Mouse (Mus musculus): ENCODE results near the gene Rasl11b.

The Rasl11b gene

GRCm38 (mm10) chr5:74208438-74208837 lies 13.4 kb downstream of the Rasl11b start:
- no peak for DNase-seq (ENCODE audit: low spot score)

DNA sequence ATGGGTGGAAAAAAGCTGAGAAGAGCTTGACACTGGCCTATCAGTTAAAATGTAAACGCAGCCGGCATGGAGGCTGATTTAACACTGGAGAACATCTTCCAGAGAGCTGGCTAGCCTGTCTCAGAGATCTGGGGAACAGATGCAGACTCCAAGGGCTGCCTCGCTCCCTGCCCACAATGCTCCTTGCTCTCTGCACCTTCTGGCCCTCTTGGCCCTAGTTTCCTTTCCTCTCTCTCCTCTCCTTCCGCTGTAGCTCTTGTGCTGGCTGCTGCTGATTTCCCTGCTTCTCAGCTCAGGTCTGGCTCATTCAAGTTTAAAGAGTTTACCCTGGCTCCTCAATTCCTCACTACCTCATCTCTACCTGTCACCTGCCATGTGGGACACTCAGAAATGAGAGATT lies 14.6 kb downstream of the Rasl11b start:
- DNase-seq (ENCODE audit: low spot score): no peak

DNA sequence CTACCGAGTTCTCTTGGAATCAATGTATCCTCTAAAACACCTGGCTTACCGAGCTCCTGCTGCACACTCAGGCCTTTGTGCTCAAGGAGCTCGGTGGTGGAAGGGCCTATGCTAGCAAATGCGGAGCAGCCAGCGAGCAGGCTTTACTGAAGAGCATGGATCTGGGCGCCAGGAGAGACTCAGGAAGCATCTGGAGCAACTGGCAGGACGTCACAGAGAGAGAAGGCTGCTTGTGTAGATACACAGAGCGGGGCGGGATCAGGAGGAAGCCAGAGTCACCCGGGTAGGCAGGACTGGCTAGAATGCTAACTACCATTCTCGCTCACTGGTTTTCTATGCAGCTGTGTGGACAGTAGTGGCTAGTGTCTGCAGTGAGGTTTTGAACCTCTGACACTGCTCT lies 16.3 kb downstream of the Rasl11b start:
- no peak for DNase-seq (ENCODE audit: low spot score)

DNA sequence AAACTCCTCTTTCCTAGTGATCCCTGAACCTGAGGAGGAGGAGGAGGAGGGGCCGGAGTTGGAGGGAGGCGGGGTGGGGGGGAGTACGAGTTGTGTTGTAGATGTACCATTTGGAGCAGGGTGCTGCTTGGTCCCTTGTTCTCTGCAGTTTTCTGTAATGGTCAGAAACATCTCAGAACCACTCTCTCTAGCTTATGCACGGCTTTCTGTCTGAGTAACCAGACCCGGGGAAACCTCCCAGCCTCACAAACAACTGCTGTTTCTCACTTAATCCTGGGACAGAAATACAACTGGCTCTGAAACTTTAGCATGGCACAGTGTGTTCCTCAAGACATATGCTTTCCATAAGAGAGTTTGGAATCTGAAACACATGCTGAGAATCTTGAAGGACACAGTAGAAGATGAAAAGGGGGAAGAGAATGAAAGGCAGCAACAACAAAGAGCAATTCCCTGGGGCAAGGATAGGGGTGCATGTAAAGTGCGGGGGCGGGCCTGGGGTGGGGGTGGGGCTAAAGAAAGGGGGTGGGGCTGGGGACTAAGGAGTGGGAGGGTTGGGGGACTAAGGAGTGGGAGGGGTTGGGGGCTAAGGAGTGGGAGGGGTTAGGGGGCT lies 19.5 kb downstream of the Rasl11b start:
- DNase-seq (ENCODE audit: low spot score): peak; percentile 76

DNA sequence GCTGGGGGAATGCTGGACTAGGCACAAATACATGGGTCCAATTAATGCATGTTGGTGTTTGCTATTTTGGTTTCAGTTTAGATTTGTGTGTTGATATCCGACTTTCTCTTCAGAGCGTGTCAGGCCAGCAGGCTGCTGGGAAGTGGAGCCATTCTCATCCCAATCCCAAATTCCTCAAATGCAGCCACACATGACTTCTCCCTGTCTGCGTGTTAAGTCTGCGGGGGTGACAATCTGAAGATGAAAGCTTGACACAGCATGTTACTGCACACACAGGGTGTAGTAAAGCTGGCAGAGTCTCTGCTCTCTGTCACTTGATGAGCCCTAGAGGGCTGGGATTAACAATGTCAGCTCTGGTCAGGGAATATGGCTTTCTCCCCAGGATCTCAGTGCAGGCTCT lies 20.0 kb downstream of the Rasl11b start:
- DNase-seq (ENCODE audit: low spot score): peak; percentile 30

DNA sequence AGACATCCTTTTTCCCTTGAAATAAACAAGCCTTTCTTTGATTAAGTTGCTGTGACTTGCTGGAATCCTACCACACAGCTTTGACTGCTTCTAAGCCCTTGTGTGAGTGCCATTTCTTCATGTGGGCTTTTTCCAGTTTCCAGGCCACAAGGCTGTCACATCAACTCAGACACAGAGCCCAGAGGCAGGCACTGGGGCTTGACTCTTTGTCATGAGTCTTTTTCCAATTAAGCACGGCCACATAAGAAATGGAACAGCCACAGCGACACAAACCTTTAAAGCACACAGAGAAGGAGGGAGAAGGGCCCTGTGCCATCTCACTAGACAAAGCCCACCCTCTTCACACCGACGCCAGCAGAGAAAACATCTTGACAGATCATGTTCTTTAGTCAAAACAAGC lies 23.4 kb downstream of the Rasl11b start:
- DNase-seq (ENCODE audit: low spot score): no peak

DNA sequence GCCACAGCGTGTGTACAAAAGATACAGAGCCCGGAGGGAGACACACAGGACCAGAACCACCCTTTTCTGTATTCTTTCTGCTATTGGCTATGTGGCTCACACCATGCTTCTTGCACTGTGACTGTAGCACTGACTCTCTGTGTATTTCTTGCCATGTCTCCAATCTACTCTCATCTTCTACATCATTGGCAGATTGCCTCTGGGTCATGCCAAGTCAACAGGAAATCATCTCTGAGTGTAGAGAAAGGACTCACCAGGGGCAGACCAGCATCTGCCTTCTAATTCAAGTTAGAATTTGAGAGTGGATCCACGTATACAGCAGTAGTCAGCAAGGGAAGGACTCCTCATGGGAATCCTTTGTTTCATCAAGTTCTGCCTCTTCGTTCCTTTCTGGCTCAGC lies 27.5 kb downstream of the Rasl11b start:
- DNase-seq (ENCODE audit: low spot score): no peak

DNA sequence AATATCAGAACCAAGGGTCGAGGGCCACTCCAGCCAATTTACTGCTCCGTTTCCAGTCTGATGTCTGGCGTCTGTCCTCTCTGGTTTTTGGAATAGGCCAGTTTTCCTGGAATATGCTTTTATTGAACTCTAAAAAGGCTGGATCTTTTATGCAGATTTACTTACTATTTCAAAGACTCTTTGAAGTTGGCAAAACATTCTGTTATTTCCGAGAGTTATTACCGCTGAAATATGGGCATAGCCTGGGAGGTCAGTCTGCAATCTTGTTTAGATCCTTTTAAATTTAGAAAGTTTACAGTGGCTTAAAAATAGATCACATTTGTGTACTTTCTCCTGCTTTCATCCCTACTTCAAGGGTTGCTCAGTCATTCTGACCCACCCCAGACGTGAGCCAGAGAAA lies 29.4 kb downstream of the Rasl11b start:
- no peak for DNase-seq (ENCODE audit: low spot score)

DNA sequence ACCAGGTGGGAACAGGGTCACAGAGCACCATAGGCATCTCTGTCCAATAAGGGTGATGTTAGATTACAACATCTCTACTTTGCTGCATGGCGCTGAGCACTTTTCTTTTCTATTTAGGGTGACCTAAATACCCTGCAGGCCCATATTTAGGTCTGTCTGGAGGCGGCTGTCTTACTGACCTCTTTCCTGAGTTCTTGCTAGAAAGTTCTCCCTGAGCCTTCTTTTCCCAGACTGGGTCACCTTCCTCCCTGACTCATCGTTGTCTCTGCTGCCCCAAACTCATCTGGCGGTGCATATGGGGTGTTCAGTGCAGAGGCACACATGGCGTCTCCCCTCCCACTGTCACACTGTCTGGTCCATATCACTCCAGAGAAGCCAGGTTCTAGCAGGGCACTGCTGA lies 31.1 kb downstream of the Rasl11b start:
- no peak for DNase-seq (ENCODE audit: low spot score)

GRCm38 (mm10) chr5:74227352-74227751 lies 32.3 kb downstream of the Rasl11b start:
- DNase-seq (ENCODE audit: low spot score): no peak

GRCm38 (mm10) chr5:74228938-74229337 lies 33.9 kb downstream of the Rasl11b start:
- no peak for DNase-seq (ENCODE audit: low spot score)

DNA sequence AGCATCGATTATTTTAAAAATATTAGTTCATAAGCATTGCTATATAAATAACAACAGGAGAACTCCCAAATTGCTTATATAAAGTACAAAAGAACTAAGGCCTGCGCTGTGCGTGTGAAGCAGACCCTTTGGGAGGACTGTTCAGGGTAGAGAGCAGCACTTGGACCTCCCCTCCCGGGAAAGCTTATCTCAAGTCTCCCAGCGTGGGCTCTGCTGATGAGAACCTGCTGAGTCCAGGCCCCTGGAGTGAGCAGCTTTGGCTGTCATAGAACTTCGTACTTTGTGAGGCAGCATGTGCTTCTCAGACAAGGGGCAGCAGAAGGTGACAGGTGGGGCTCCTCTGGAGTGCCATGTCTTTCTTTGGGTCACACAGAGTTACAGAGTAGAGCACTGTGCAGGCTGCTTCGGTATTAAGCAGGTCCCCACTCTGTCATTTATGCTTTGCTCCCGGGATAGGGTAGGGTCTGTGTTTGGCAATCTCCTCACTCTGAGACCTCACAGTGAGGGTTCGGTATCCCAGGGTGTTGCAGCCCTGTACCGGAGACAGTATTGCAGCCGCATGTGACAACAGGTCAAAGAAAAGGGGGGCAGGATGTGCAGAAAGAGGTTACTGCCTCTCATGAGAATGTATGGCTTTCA lies 34.8 kb downstream of the Rasl11b start:
- no peak for DNase-seq (ENCODE audit: low spot score)

DNA sequence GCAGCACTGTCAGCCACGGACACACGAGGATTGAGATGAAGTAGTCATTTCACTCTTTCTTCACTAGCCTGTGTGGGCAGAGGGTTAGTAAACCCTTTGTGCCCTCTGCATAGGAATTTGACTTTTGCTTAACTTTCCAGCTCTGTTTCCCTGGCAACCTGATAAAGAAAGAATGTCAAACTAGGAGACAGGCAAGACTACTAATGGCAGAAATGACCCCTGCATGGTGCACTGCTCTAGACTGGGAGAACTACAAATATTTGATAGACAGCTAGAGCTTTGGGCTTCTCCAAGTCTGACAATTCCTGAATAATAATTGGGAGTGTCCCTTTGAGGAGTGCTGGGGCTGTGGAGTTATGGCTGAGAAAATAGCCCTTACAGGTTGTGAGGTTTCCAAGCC lies 35.4 kb downstream of the Rasl11b start:
- no peak for DNase-seq (ENCODE audit: low spot score)

GRCm38 (mm10) chr5:74233808-74234207 lies 38.7 kb downstream of the Rasl11b start:
- DNase-seq (ENCODE audit: low spot score): no peak

GRCm38 (mm10) chr5:74239369-74239768 lies 44.3 kb downstream of the Rasl11b start:
- DNase-seq (ENCODE audit: low spot score): no peak

GRCm38 (mm10) chr5:74240298-74240697 lies 45.2 kb downstream of the Rasl11b start:
- DNase-seq (ENCODE audit: low spot score): no peak

DNA sequence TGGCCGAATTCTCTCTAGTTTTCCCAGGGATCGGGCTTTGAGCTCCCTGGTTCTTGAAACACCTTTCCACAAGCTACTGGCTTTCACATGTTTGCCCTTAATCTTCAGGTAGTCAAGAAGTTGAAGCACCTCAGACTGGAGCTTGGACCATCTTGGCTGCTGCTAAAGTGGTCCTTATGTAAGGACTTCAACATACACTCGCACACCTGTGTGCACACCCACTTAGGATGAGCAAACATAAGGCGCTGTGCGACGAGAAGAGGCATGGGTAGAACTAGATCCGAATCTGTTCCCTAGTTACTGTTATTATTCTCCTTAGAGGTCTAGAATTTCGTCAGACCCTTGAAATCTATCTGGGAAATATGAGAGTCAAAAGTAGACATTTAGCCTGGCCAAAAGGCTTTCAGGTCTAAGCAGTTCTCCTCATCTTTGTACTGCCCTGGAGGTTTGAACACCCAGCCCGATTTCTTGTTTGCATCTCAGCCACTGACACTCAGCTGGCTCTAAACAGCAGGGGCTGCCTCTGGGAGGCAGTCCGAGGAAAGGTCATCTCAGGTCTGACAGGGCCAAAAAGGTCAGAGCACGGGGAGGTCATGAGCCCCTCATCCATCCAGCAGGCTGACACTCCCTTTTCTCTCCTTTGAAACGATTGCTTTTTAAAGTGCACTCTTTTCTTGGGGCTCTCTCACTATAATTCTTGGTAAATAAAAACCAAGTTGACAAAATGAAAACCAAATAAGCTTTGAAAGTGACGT lies 46.0 kb downstream of the Rasl11b start:
- peak; percentile 72 for DNase-seq (ENCODE audit: low spot score)

- DNase-seq (ENCODE audit: low spot score): no peak
These were observed 47.6 kb downstream of the Rasl11b start for GRCm38 (mm10) chr5:74242654-74243053.

DNA sequence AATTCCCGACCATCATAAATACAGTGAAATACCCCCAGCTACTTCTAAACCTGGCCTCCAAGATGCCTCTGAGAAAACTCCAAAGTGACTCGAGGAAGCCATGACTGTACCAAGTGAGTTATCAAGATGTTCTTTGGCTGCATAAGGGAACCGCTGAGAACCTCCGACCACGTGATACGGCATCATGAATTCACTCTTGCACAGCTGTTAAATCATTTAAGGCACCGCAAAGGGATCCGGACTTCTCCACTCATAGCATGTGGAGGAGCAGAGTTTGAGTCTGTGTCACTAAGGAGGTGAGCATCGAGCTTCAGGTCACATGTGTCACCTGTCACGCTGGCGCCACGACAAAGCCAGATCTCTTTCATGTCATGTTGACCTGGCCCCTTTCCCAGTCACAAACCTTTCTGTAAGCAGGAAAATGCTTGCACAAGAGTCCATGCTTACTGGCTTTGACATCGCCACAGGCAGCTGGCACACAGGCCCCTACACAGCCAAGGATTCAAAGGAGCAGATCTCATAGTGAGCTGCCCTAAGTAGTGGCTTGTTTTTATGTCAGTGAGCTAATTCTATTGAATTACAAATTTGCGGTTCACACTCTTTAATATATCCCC lies 49.4 kb downstream of the Rasl11b start:
- DNase-seq (ENCODE audit: low spot score): no peak

DNA sequence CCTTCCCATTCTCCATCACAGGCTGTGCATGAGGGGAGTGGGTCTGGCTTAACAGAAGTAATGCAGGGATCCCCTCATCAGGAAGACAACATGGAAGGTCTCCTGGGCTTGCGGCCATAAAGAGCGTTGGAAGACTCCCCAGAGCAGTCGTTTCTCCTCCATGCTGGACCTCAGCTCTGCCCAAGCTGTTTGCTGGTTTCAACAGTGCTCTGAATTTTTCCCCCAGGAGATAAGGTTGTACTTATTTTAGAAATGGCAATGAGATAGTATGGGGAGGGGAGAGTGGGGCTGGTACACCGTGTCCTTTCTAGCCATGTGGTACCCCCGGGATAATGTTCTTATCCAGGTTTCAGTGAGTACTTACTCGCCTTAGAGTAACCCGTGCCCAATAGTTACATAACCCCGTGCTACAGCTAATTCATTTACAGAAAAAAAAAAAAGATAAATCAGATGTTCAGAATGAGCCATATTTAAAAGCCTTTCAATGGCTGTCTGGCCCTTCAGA lies 50.6 kb downstream of the Rasl11b start:
- DNase-seq (ENCODE audit: low spot score): no peak

GRCm38 (mm10) chr5:74246453-74246852 lies 51.4 kb downstream of the Rasl11b start:
- no peak for DNase-seq (ENCODE audit: low spot score)

GRCm38 (mm10) chr5:74246971-74247370 lies 51.9 kb downstream of the Rasl11b start:
- no peak for DNase-seq (ENCODE audit: low spot score)

All from embryo, embryonic 10.5 days (tissue).